Mouse (Mus musculus) ES-Bruce4 (cell line): ENCODE results near the gene Cnksr3.

Experiments
- CTCF ChIP-seq: IDR thresholded peaks from one replicate; pipeline ENCODE4 v1.8.1; 2011; ENCODE audit warnings: low read depth, low read length
- EP300 ChIP-seq: IDR thresholded peaks from 2 replicates; pipeline ENCODE4 v1.6.1; 2011; ENCODE audit warnings: low read depth, low read length; ENCODE audit not compliant: insufficient read depth
- POLR2A ChIP-seq: IDR thresholded peaks from one replicate; pipeline ENCODE4 v1.8.1; 2011; ENCODE audit warnings: low read length; ENCODE audit not compliant: insufficient read depth

DNA sequence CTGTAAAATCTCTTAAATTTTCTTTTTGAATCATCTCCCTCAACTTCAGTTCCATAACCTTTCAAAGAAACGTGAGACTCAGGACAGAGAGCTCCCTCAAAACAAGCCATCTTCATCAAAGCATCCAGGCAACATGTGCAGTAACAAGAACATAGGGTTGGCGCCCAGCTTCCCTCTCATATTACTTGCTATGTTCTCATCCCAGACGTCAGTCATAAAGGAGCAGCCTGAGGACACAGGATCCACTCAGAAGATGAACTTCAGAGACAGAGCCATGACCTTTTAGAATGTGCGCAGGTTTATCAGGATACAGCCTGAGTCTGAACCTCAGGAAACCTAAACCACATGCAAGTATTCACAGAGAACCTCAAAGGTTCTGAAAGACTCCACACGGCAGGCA is 97.2 kb downstream of the Cnksr3 start:
- TF ChIP-seq CTCF (no peak), POLR2A (no peak), EP300 (no peak)
